Mouse (Mus musculus) CD4-positive, CD25-positive, alpha-beta regulatory T cell, adult 4 months (primary cell): ENCODE results near the gene Pdk1. TPM values are rescaled to one million over a fixed set of nuclear protein-coding genes. Genes with fewer than 3 reads are reported as not detected.

ENCODE experiments used
- ATAC-seq: one replicate; pipeline ENCODE4 v1.8.0; 2017
- polyA plus RNA-seq, 2 experiments: library from polyadenylated mRNA; unstranded; fragments of 100-300 nt; shearing (Covaris generic); gene quantifications; one replicate each; pipeline ENCODE4 v1.2.1; 2017

The Pdk1 gene
- polyA plus RNA-seq, result 10 to 100 TPM; 37.4 to 41.7 TPM

DNA sequence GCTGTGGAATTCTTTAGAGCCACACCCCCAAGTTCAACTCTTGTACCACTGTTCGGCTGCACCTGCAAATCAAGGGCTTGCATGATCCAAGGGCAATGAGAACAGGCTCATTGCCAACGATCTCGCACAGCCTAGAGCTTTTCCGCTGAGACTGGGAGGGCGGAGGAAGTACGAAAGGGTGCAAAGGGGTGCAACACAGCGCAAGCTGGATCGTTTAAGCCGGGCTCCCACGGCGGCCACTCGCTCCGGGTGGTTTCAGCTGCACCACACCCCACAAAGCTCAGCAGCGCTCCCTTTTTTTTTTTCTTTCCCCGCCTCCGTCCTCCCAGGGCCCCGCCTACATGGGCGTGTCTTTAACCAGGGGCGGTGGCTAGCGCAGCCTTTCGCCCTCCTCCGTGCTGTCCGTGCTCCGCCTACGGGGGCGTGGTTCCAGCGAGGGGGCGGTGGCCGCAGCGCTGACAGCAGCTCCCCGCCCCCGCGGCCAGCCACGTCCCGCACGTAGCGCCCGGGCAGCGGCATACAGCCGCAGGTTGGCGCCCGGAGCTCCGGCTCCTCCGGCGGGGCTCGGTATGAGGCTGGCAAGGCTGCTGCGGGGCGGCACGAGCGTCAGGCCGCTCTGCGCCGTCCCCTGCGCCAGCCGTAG is at the start of gene Pdk1:
Pdk1 (plus strand) TSS at position 424 of the 643 bp plus-strand sequence.
- peak; percentile 90 for ATAC-seq

DNA sequence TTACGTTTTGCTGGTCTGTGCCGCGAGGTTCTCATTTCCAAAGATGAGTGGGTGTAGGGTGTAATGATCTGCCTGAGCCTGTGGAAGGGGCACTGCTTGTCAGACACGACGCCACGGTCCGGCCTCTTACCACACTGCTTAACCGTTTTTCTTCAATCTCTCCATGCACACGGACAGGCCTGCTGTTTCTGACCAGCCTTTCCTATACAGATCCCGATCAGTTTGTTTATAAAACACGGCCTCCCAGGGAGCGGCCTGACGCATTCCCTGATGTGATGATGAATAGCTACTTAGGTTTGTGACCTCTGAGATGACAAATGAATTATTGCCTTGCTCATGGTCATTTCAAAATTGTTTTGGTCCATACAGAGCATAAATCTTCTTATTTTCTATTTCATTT is 48.9 kb upstream of the Pdk1 start:
- ATAC-seq, result no peak

DNA sequence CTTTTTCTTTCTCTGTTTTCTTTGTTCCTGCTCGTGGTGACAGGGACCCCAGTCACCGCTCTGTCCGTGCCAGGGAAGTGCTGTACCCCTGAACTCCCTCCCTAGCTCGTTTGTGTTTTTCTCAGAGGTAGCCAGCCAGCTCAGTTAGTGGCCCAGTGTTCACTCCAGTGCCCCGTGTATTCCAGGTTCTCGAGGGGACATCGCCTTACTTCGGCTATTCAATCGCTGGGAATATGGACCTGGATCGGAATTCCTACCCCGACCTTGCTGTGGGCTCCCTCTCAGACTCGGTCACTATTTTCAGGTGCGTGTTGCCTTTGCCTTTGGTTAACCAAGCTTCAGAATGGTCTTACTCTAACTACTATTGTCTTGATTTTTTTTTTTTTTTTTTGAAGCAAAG is 45.3 kb upstream of the Pdk1 start:
- no peak for ATAC-seq

DNA sequence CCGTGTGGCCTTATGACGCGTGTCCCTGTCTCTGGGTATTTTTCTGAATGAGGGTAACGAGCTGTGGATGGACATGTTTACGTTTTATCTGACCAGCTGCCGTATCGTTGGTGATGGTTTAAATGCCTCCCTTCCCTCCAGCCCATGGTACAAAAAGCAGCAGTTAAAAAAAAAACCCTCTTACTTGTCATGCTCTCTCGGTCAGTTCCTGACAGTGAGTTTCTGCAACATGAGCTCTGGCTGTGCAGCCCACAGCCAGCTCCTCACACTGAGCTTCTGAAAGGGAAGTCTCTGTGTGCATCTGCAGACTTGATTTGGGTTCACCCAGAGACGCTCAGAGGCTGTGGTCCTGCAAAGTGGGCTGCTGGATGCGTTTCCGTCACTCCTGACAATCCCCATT is 44.1 kb upstream of the Pdk1 start:
- no peak for ATAC-seq

DNA sequence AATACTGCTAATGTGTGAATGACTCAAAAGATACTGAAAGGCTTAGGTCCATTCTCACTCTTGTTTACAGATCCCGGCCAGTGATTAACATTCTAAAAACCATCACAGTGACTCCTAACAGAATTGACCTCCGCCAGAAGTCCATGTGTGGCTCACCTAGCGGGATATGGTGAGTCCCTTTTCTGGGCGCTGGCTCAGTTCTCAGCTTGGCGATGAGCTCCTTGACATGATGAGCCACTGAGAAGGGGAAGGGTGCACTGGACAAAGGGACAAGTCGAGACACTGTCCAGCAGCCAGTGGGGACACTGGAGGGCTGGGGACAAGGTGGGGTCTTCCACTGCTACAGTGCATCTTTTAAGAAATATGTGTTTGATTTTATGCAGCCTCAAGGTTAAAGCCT is 39.4 kb upstream of the Pdk1 start:
- no peak for ATAC-seq

DNA sequence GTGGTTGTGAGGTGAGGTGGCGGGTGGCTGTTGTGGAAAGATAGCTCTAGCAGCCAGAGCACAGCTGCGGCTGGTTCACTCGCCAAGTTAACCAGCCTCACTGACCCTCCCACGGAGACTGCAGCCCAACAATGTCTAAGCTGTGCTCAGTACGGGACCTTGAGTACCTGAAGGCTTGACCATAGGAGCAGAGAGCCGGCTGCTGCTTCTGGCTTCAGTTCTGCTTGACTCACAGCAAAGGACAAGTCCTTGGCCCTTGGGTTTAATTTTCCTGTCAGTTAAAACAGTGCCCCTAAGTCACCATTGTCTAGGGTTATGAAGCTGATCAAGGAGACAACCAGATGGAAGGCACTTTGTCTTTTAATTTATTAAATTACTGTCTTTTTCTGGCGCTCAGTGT is 38.7 kb upstream of the Pdk1 start:
- ATAC-seq, result no peak

DNA sequence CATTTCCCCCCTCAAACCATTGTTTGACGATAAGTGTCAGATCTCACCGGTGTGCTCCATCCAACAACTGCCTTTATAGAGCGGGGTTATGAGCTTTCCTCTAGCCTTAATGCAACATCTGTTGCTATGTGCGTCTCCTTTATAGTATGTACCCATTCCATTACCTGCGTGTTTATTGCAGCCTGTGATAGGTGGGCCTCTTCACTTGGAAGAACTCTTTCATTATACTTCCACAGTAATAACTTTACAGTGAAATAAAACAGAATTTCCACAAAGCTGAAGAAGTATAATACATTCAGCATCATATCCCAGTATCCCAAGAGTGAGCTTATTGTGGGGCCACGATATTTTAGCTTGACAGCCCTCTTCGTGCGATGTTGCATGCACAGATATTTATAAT is 37.5 kb upstream of the Pdk1 start:
- ATAC-seq, result no peak

DNA sequence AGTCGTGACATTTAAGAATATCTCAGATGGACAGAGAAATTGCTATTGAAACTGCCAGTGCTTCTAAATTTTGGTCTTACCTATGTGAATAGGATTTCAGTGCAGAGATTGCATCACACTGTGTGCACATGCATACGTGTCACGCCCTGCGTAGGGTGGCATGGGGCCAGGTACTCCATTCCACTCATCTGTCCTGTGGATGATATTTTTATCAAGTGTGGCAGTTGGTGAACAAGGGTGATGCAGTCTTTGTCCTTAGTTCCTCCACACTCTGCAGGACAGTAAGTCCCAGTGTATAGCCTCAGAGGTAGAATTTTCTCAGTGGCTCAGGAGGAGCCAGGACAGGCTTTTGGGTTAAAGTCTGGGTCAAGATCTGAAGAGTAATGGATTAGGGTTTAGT is 36.8 kb upstream of the Pdk1 start:
- ATAC-seq, result no peak

DNA sequence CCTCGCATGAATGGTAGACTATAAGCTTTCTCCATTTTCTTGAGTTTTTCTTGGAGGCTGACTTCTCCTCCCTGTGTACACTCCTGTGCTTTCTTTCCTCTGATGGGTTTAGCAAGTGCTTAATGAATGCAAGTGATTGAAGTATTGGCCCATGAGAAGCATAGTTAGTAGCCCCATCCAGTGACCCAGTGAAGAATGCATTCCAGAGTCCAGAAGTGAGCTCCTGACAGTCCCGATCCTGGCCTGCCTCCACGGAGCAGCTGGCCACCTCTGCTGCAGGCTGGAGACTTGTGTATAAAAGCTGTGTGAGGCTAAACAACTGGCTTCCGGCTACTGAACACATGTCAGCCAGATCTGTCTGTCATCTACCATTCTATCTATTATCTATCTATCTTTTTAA is 35.8 kb upstream of the Pdk1 start:
- no peak for ATAC-seq

DNA sequence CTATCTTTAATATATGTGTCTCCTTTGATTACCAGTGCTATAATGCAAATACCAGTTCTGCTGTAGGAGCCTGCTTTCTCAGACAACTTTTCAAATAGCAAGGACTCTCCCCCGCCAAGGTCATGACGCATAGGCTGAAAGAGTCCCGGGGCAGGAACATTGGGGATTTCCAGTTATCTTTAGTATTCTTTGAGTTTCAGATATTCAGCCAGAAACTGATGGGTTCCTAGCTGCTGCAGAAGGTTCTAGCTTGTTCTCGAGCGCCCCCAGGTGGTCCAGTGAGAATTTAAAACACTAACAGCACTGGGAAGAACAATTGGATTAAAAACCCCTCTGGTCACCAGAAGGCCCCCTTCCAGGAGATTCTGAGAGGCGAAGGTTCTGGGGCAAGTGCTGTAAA is 35.2 kb upstream of the Pdk1 start:
- ATAC-seq, result peak; percentile 88

DNA sequence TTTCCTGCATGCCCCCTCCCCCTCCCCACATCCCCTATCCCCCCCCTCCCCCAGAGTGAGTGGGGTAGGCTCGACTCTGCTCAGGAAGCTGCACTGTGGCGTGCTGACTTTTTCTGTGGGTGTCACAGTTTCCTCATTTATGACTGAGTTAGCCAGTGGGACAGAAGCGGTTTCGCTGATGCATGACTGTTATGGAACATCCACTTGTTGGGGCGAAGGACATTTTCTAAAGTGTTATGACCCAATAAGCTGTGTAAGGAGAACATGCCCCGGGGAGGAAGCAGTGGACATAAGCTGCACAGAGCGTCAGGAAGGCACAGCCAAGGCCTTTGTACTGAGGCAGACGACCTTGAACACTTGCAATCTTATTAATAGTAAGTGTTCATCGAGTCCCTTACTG is 29.7 kb upstream of the Pdk1 start:
- peak; percentile 60 for ATAC-seq

DNA sequence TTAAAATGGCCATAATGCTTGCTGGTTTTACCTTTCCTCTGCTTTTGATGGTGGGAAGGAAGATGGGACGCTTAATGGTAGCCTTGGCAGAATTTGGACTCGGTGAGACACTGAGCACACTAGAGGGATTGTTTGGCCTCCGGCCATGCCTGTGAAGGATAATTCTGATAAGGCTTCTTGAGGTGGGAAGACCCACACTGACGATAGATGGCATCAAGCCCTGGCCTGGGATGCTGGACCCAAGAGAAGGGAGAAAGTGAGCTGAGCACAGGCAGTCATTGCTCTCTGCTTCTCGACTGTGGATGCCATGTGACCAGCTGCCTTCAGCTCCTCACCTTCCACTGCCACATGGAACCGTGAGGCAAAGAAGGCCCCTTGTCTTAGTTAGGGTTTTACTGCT is 28.1 kb upstream of the Pdk1 start:
- ATAC-seq, result no peak

DNA sequence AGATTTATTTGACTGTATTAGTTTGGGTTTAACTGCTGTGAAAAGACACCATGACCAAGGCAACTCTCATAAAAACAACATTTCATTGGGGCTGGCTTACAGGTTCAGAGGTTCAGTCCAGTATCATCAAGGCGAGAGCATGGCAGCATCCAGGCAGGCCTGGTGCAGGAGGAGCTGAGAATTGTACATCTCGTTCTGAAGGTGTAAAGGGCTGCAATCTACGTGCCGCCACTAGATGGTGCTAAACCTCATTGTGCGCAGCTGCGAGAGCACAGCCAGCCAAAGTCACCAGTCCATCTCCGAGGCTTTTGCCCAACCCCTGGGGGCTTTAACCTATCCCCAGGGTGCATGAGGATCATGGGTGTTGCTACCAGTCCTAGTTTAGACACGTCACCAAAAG is 20.9 kb upstream of the Pdk1 start:
- ATAC-seq, result peak; percentile 85

DNA sequence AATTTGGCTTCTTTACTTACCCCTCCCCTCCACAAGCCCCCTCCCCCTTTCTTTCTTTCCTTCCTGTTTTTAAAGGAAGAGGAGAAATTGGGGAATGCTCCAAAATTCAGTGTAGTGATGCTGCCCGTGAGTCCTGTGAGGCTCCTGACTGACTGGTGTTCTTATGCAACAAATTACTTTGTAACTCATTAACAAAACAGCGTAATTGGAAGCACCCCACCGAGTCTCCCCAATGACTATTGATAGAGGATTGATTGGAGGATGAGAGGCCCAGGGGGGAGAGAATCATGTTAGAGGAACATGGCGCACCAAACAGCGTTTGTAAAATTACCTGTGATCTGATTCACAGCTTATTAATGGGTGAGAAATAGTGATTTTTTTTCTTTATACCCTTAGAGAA is 17.9 kb upstream of the Pdk1 start:
- no peak for ATAC-seq

DNA sequence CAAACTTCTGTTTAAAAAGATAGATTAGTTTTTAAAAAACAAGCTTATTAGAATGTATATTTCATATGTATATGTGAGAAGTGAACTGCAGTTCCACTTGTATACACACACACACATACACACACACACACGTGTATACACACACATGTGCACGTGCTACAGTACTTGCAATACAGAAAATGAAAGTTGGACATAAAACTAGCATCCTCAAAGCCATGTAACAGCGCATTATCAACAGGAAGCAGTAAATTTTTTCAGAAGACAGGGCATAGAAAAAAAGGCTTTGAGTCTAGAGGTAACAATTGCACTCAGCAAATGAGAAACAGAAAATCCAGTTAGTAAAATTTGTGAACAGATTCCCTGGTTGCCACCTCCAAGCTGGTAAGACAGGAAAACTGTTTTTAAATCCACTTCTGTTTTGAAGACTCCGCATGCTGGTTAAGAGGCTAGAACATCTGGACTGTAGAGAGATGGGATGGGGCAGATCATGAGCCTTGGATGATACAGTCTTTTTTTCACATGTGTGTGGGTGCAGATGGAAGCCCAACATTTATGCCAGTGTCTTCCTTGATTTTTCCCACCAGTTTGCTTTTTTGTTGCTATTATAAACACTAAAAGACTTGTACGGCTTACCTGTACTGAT is 9.4 kb upstream of the Pdk1 start:
- peak; percentile 65 for ATAC-seq

DNA sequence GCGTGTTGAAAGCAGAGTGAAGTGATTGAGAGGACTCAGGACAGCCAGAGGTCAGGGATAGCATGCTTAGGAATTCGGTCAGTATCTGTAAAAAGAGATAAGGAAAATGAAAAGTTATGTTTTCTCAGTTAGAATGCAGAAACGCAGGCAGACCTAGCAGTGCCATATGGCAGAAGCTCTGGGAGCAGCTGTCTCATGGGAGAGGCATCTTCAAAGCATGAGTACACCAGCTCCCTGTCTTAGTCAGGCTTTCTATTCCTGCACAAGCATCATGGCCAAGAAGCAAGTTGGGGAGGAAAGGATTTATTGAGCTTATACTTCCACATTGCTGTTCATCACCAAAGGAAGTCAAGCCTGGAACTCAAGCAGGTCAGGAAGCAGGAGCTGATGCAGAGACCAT is 8.0 kb upstream of the Pdk1 start:
- ATAC-seq, result no peak

DNA sequence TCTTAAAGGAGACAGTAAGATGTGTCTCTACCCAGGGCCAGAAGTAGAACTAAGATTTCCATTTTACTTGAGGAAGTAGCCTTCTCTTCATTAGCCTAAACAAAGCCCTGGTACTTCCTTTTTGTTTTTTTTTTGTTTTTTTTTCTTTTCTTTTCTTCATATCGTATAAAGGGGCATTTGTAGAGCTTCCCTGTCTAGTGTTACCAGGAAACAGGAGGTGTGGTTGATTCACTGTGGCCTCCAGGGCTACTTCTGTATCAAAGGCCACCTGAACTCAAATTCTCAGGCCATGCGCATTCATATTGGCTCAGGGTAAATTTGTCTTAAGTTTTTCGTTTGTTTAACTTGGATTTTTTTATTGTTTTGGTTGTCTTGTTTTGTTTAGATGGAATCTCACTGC is 7.1 kb upstream of the Pdk1 start:
- ATAC-seq, result no peak

DNA sequence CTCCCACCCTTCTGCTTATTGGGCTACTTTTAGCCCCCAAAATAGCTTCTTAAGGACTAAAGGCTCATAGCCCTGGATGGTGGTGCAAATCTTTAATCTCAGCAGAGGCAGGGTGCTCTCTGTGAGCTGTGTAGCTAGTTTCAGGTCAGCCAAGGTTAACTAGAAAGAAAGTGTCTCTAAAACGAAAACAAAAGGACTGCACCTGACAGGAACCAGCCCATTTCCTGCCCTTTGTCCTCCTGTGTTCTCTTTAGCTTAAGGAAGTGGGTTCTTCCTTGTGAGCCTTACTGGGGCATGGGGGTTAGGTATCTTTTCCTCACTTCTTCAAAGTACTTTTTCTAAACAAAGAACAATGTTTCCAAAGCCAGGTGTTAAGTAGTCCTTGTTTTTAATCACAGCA is 6.5 kb upstream of the Pdk1 start:
- ATAC-seq, result peak; percentile 88

DNA sequence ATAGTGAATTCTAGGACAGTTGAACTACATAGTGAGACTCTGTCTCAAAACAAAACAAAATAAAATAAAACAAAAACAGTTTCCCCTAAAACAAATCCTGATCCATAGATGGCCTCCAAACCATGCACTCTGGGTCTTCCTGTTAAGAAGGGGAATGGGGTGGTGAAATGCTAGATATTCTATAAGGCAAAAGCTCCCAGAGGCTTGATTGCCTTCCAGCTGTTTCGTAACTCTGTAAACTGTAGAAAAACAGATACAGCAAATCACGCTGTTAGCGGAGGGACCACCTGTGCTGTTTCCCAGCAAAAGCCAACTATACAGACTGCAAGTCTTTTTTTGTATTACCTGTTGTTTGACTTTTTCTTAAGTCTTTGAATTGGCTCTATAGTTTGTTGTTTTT is 6.0 kb upstream of the Pdk1 start:
- no peak for ATAC-seq

DNA sequence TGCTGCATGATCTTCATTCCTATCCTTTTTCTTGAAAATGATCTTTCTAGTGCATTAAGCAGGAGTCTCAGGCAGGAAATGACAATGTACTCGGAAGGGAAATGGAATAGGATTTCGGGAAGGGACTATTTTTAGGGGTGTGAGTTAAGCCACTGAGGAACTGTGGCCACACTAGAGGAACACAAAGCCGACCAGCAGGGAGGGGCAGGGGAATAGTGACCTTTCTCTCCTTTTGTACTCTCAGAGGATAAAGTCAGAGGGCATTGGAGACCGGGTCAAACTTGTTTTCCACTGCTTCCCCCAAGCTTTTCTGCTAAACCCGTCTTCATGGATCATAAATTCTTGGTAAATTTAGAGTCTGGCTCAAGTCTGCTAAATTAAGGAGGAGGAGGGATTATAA is 5.5 kb upstream of the Pdk1 start:
- no peak for ATAC-seq

DNA sequence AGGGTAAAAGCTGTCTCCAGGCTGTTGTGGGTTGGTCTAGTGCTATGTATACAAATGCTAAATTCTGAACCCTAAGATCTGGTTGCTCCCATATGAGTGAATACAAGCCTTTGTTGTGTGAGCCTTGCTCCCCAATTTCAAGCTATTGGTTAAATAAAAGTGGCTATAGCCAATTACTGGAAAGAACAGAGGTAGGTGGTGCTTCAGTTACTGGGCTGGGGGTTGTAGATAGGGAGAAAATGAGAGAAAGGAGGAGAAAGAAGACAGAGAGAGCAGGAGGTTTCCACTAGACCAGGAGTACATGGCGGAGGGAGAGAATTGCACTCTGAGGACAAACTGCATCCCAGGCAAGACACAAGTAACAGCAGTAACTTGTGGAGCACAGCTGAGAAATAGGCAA is 4.8 kb upstream of the Pdk1 start:
- no peak for ATAC-seq

DNA sequence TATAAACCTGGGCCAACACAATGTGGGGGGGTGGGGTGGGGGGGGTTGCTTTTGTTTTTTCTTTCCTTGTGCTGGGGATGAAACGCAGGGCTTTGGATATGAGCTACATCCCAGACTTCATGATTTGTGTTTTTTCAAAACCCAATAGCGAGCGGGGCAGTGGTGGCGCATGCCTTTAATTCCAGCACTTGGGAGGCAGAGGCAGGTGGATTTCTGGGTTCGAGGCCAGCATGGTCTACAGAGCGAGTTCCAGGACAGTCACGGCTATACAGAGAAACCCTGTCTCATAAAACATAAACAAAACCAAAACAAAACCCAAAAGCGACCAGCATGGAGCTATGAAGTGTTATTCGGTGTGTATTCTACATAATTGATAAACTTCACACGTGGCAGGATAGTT is 883 bp upstream of the Pdk1 start:
- ATAC-seq, result no peak

DNA sequence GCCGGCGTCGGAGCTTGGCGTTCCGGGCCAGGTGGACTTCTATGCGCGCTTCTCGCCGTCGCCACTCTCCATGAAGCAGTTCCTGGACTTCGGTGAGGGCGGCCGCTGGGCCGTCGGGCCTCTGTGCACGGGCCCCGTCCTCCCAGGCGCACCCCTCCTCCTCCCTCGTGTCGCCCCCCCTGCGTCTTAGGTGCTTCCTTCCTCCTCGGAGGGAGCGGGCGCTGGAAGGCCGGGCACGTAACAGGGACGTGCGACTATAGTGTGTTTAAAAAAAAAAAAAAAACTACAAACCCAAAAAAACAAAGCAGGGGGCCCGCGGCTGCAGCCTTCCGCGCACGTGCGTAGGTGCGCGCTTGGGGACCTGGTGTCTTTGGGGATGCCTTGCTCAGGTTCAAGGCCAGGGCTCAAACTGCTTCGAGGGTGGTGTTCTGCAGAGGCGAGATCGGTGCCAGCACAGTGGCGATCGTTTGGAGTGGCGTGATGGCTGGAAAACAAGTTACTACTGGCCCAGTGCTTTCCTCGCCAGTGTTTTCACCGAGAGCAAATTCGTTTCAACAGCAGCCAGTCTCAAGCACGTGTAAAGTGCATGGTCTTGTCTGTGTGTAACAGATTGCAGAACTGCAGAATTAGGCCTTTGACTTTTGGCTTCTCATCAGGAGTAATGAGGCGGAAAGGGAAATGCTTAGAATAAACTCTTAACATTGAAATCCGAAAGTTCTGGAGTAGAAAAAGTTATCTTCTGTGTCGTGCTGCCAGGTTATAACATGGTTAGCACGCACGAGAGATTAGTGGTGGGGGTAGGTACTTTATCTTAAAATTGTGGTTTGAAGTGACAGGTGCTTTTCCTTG is 674 bp downstream of the Pdk1 start:
- ATAC-seq, result peak; percentile 34

DNA sequence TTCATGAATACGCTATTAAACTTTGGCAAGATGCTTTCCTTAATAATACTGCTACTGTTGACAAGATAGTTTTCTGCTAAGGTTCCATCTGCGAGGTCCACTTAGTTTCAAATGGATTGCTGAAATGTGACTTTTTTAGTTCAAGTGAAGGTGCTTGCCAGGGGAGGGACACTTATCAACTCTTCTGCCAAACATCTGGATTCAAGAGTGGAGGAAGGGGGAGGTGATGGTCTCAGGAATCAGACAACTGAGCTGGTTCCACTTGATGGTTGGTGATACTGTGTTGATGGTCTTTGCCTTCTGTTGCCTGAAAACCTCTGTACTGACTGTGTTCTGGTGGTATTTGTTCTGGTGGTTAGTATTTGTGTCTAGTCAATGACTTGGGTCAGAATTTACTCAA is 1.4 kb downstream of the Pdk1 start:
- no peak for ATAC-seq
